Mouse (Mus musculus): ENCODE measurements around the gene Vmn2r46. TPM values are rescaled to one million over a fixed set of nuclear protein-coding genes. Genes with fewer than 3 reads are reported as not detected.

The Vmn2r46 gene
- polyA plus RNA-seq (2012; rRNA removed): not detected in 2 replicates

GRCm38 (mm10) chr7:9770471-9770870, at the start of gene Vmn2r46:
Vmn2r46 (minus strand) TSS chr7:9770571.

Other genes with a start within 250 kb of the Vmn2r46 start
- gene Vmn2r47, start 70.8 kb upstream of the Vmn2r46 start, polyA plus RNA-seq (2012; rRNA removed): not detected in 2 replicates
- not detected in 2 replicates for gene Vmn2r48, start 183.0 kb upstream of the Vmn2r46 start, polyA plus RNA-seq (2012; rRNA removed)
- not detected in 2 replicates for gene Vmn2r49, start 221.7 kb upstream of the Vmn2r46 start, polyA plus RNA-seq (2012; rRNA removed)

All from liver, embryonic 18 days (tissue).